Mouse (Mus musculus): ENCODE results near the gene Sox5. TPM values are rescaled to one million over a fixed set of nuclear protein-coding genes. Genes with fewer than 3 reads are reported as not detected.

Gene Sox5
- polyA plus RNA-seq, 1 experiment from 2014 or later, result 34.8 TPM

DNA sequence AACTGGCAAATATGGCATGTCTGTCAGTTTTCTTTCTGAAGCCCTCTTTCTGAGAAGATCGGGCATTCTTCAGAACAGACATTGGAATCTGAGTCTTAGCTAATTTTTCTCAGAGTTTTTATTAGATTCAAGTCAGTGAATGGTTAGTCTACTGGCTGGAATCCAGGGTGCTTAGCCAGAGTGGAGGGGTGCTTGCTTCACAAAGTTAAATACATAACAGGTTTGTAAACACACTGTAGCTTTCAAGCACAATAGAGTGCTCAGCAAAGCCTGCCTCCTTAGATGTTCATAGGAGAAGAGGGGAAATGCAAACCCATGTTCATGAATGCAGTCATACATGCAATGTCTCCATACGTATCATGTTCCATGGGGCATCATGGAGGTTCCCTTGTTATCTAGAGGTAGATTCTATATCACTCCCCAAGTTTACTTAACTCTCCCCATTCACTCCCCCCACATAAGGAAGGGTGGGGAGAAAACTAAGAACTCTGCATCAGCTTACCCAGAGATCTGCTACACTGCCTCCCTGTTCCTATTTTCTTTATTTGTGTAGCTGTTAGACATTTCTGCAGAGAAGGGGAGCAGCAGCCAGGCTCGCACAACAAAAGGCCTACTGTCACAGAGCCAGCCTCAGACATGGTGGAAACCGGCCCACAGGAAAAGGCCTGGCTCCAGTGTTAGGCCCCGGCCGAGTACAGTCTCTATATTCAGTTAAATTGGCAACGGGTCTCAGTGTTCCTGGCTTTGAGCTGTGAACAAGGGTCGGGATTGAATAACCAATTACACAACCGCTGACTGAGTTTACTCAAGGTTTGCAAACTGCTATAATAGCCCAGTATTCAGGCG is 725.3 kb downstream of the Sox5 start:
- H3K27me3 ChIP-seq (replicated peaks), result no peaks in the 10 kb centered on the region
- peak; percentile 89 for ATAC-seq (ENCODE audit: low FRiP score)
- H3K36me3 ChIP-seq, result no peaks in the 10 kb centered on the region
- 47% methylated on average over 10 of the region's 10 CpGs for WGBS
- H3K9ac ChIP-seq (replicated peaks), result no peak overlapping the region
- H3K4me1 ChIP-seq, result peaks cover 12% of the 10 kb centered on the region; the same call in 1 of the 2 replicates
- H3K4me2 ChIP-seq, result no peak overlapping the region
- peak overlapping the region; percentile 77 for H3K27ac ChIP-seq (replicated peaks)
- no peak overlapping the region for H3K4me3 ChIP-seq (replicated peaks)
- no peaks in the 10 kb centered on the region for H3K9me3 ChIP-seq (replicated peaks)

DNA sequence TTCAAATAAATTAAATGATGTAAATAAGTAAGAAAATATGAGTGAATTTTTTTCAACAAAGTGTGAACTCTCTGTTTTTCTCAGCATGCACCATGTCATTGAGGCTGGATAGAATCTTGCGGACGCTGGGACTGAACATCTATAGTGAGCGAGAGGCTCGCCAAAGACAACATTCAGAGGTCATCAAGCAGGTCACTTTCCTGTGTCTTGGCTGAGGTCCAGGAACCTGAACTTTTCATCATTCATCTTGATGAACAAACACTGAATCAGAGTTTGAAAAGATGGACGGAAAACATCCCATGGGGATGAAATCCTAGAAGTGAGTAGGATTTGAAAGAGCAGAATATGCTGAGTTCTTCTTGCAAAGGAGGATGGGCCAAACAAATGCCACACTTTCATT is 729.3 kb downstream of the Sox5 start:
- ATAC-seq (ENCODE audit: low FRiP score), result no peak
- Histone ChIP-seq H3K4me1 (peaks cover 12% of the 10 kb centered on the region; the same call in 1 of the 2 replicates), H3K27me3 (replicated peaks) (no peaks in the 10 kb centered on the region), H3K4me2 (no peak overlapping the region), H3K36me3 (no peaks in the 10 kb centered on the region), H3K4me3 (replicated peaks) (no peak overlapping the region), H3K9ac (replicated peaks) (no peak overlapping the region), H3K27ac (replicated peaks) (no peak overlapping the region), H3K9me3 (replicated peaks) (no peaks in the 10 kb centered on the region)
- WGBS, result 69% methylated on average over 5 of the region's 5 CpGs

DNA sequence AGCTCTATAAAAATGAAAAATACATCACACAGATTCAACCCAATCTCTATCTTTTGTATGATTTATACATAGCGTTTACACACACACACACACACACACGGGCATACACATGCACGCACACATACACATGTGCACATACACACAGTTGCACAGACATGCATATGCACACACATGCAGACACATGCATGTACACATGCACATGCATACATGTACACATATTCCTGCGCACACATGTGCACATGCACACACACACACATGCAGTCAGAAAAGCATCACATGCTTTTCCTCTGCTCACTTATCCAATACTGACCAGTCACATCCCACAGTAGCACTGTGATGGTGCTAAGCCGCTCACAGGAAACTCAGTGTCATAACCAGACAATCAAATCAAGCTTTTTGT is 730.5 kb downstream of the Sox5 start:
- H3K9ac ChIP-seq (replicated peaks), result no peak overlapping the region
- no peak for ATAC-seq (ENCODE audit: low FRiP score)
- no peak overlapping the region for H3K27ac ChIP-seq (replicated peaks)
- no peak overlapping the region for H3K4me2 ChIP-seq
- no peaks in the 10 kb centered on the region for H3K27me3 ChIP-seq (replicated peaks)
- H3K4me3 ChIP-seq (replicated peaks), result no peak overlapping the region
- WGBS, result 98% methylated on average over 5 of the region's 5 CpGs
- H3K4me1 ChIP-seq, result peaks cover 10% of the 10 kb centered on the region; the same call in 1 of the 2 replicates
- H3K9me3 ChIP-seq (replicated peaks), result no peaks in the 10 kb centered on the region
- no peaks in the 10 kb centered on the region for H3K36me3 ChIP-seq

DNA sequence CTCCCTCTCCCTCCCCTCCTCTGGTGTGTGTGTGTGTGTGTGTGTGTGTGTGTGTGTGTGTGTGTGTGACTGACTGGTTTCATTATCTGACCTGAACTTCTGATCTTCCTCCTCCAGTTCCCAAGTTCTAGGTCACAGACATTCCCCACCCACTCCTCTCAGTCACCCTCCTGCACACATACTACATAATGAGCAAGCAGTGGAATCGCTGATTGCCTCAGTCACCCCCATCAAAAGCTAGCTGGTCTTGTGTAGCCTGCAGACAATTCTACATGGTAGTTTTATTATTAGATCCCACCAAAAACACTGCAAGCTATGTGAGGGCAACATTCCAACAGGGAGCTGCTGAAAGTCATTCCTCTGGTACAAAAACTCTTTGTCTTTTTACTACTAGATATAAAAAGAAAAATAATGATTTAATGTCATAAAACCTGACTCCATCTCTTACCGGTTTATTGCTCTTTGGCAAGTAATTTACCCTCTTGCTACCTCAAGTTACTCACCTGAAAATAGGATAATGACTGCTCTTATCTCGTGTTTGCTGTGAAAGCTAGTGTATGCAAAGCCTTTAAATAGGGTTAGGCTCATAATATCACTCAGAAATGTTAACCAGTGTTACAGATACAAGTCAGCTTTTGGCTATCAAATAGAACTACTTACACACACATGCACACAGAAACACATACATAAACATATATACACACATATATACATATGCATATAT is 733.4 kb downstream of the Sox5 start:
- ATAC-seq (ENCODE audit: low FRiP score), result no peak
- no peaks in the 10 kb centered on the region for H3K36me3 ChIP-seq
- H3K27ac ChIP-seq (replicated peaks), result no peak overlapping the region
- no peak overlapping the region for H3K4me3 ChIP-seq (replicated peaks)
- H3K27me3 ChIP-seq (replicated peaks), result no peaks in the 10 kb centered on the region
- 80% methylated on average over 3 of the region's 3 CpGs for WGBS
- H3K4me2 ChIP-seq, result no peak overlapping the region
- no peaks in the 10 kb centered on the region for H3K9me3 ChIP-seq (replicated peaks)
- peaks cover 8% of the 10 kb centered on the region for H3K4me1 ChIP-seq
- no peak overlapping the region for H3K9ac ChIP-seq (replicated peaks)

DNA sequence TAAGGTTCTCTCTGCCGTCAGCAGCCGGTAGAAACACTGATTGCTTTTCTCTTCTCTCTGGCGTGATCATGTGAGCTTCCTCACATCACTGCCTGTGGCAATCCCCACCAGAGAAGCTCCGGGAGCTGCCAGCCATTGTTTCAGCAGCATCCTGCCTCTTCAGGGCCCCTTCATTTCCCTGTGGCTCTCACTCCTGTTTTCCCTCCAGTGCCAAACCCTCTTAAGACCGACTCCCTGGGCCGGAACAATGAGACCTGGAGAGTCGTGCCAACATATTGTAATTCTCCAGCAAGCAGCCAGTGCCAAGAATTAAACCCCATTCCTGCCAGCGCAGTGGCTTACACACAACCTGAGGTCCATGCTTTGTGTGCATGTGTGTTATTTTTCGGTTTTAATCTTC is 736.3 kb downstream of the Sox5 start:
- H3K4me2 ChIP-seq, result peak overlapping the region; percentile 31
- peaks cover 26% of the 10 kb centered on the region for H3K4me1 ChIP-seq
- no peaks in the 10 kb centered on the region for H3K27me3 ChIP-seq (replicated peaks)
- H3K36me3 ChIP-seq, result no peaks in the 10 kb centered on the region
- no peak overlapping the region for H3K4me3 ChIP-seq (replicated peaks)
- H3K27ac ChIP-seq (replicated peaks), result peak overlapping the region; percentile 73
- 26% methylated on average over 9 of the region's 9 CpGs for WGBS
- no peak overlapping the region for H3K9ac ChIP-seq (replicated peaks)
- H3K9me3 ChIP-seq (replicated peaks), result no peaks in the 10 kb centered on the region
- peak; percentile 26; the same call in 1 of the 2 replicates for ATAC-seq (ENCODE audit: low FRiP score)

DNA sequence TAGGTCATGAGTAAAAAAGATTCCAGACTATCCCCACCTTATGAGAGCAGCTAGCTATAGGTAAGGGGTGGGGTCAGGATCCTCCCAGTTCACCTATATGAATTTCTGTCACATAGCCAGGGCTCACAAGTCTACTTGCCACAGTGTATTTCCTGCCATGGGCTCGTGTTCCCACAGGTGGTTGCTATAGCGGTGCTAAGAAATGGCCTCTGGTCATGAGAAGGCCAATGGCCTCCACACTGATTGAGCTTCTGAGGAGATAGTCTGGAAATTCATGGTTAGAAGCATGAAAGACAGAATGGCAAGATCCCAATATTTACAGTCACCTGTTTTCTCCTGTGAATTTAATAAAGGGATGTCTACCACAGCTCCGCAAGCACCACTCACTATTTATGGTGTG is 737.4 kb downstream of the Sox5 start:
- Histone ChIP-seq H3K4me2 (no peak overlapping the region), H3K36me3 (no peaks in the 10 kb centered on the region), H3K27ac (replicated peaks) (no peak overlapping the region), H3K9me3 (replicated peaks) (no peaks in the 10 kb centered on the region), H3K27me3 (replicated peaks) (no peaks in the 10 kb centered on the region), H3K4me1 (peaks cover 26% of the 10 kb centered on the region), H3K9ac (replicated peaks) (no peak overlapping the region), H3K4me3 (replicated peaks) (no peak overlapping the region)
- ATAC-seq (ENCODE audit: low FRiP score), result no peak
- WGBS, result 89% methylated on average over 3 of the region's 3 CpGs

DNA sequence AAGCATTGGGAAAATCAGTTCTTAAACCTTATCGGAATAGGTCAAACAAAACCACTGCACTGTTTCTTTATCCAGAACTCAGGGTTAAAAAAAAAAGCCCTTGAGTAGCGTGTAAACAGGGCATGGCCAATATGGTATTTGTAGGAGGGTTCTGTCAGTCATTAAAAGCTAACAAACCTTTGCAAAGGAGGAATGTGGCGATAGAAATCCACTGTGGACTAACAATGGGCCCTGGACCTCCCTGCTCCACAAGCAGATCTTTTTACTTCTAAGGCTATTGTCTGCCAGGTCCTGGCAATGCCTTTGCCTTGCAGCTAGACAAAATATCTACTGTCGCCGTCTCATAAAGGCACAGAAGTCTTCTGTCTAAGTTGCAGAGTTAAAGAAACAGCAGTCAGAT is 738.8 kb downstream of the Sox5 start:
- H3K9me3 ChIP-seq (replicated peaks), result no peaks in the 10 kb centered on the region
- H3K27me3 ChIP-seq (replicated peaks), result no peaks in the 10 kb centered on the region
- H3K36me3 ChIP-seq, result no peaks in the 10 kb centered on the region
- H3K4me2 ChIP-seq, result no peak overlapping the region
- no peak overlapping the region; the same call in 1 of the 2 replicates for H3K27ac ChIP-seq (replicated peaks)
- no peak for ATAC-seq (ENCODE audit: low FRiP score)
- no peak overlapping the region for H3K4me3 ChIP-seq (replicated peaks)
- H3K9ac ChIP-seq (replicated peaks), result no peak overlapping the region
- 25% methylated on average over 5 of the region's 5 CpGs for WGBS
- H3K4me1 ChIP-seq, result peaks cover 26% of the 10 kb centered on the region

GRCm38 (mm10) chr6:144041941-144042340 is 739.8 kb downstream of the Sox5 start:
- Histone ChIP-seq H3K4me2 (no peak overlapping the region), H3K36me3 (no peaks in the 10 kb centered on the region), H3K9ac (replicated peaks) (no peak overlapping the region), H3K9me3 (replicated peaks) (no peaks in the 10 kb centered on the region), H3K4me1 (peaks cover 26% of the 10 kb centered on the region), H3K27ac (replicated peaks) (no peak overlapping the region), H3K27me3 (replicated peaks) (no peaks in the 10 kb centered on the region), H3K4me3 (replicated peaks) (no peak overlapping the region)
- ATAC-seq (ENCODE audit: low FRiP score), result no peak
- 44% methylated on average over 9 of the region's 9 CpGs for WGBS

GRCm38 (mm10) chr6:144041188-144041587 is 740.6 kb downstream of the Sox5 start:
- Histone ChIP-seq H3K9me3 (replicated peaks) (no peaks in the 10 kb centered on the region), H3K27me3 (replicated peaks) (no peaks in the 10 kb centered on the region), H3K4me2 (no peak overlapping the region), H3K4me3 (replicated peaks) (no peak overlapping the region), H3K27ac (replicated peaks) (no peak overlapping the region), H3K9ac (replicated peaks) (no peak overlapping the region), H3K36me3 (no peaks in the 10 kb centered on the region), H3K4me1 (peaks cover 23% of the 10 kb centered on the region)
- 46% methylated on average over 5 of the region's 5 CpGs for WGBS
- no peak for ATAC-seq (ENCODE audit: low FRiP score)

DNA sequence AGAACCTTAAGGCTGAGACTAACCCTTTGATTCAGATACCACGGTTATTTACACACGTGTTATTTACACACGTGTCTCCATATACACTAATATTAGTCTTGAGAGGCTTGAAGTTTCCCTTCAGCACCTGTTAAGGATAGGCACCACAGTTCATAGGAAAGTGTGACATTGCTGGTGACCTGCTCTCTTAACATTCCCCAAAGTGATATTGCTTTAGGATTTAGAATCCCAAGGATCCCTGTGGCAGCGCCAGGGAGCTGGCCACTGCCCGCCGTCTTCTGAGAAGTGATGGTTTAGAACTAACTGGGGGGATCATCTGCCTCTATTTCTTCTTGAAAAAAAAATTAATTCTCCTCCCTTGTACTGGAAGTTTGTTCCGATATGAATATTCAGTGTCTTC is 741.4 kb downstream of the Sox5 start:
- no peak overlapping the region for H3K9ac ChIP-seq (replicated peaks)
- no peak overlapping the region for H3K4me2 ChIP-seq
- H3K27me3 ChIP-seq (replicated peaks), result no peaks in the 10 kb centered on the region
- no peak overlapping the region for H3K4me3 ChIP-seq (replicated peaks)
- ATAC-seq (ENCODE audit: low FRiP score), result no peak
- 84% methylated on average over 7 of the region's 7 CpGs for WGBS
- H3K4me1 ChIP-seq, result peaks cover 19% of the 10 kb centered on the region
- no peaks in the 10 kb centered on the region for H3K9me3 ChIP-seq (replicated peaks)
- H3K36me3 ChIP-seq, result no peaks in the 10 kb centered on the region
- H3K27ac ChIP-seq (replicated peaks), result no peak overlapping the region

GRCm38 (mm10) chr6:144039221-144039620 is 742.6 kb downstream of the Sox5 start:
- WGBS, result 29% methylated on average over 7 of the region's 7 CpGs
- Histone ChIP-seq H3K27ac (replicated peaks) (no peak overlapping the region), H3K36me3 (no peaks in the 10 kb centered on the region), H3K4me2 (no peak overlapping the region), H3K27me3 (replicated peaks) (no peaks in the 10 kb centered on the region), H3K9ac (replicated peaks) (no peak overlapping the region), H3K9me3 (replicated peaks) (no peaks in the 10 kb centered on the region), H3K4me3 (replicated peaks) (no peak overlapping the region), H3K4me1 (peaks cover 17% of the 10 kb centered on the region)
- ATAC-seq (ENCODE audit: low FRiP score), result no peak

- H3K4me1 ChIP-seq, result no peaks in the 10 kb centered on the region
- H3K27ac ChIP-seq (replicated peaks), result no peak overlapping the region
- H3K4me3 ChIP-seq (replicated peaks), result no peak overlapping the region
- no peaks in the 10 kb centered on the region for H3K9me3 ChIP-seq (replicated peaks)
- no peak overlapping the region for H3K9ac ChIP-seq (replicated peaks)
- no peak overlapping the region for H3K4me2 ChIP-seq
- no peak for ATAC-seq (ENCODE audit: low FRiP score)
- no peaks in the 10 kb centered on the region for H3K27me3 ChIP-seq (replicated peaks)
- 97% methylated on average over 2 of the region's 2 CpGs for WGBS
- H3K36me3 ChIP-seq, result no peaks in the 10 kb centered on the region
Observed at GRCm38 (mm10) chr6:144033191-144033590, 748.6 kb downstream of the Sox5 start.

Data from neural tube, embryonic 15.5 days (tissue).